Mouse (Mus musculus): ENCODE measurements around the gene Hnrnpk. TPM values are rescaled to one million over a fixed set of nuclear protein-coding genes. Genes with fewer than 3 reads are reported as not detected.
"Not testable (repeated sequence)": the region's sequence is repeated elsewhere in the genome, so short reads cannot be mapped to it uniquely, and the experiment has no call there.

Gene Hnrnpk
- 100 to 1,000 TPM; 255 to 260 TPM for total RNA-seq (2021)
- long read RNA-seq, experiment 1, partial matches to known transcripts = 5 of 200 reads
- long read RNA-seq, experiment 1, other reads (novel, unspliced or antisense) = 195 of 200 reads
- long read RNA-seq, experiment 2, partial matches to known transcripts = 7 of 238 reads
- long read RNA-seq, experiment 2, other reads (novel, unspliced or antisense) = 231 of 238 reads

DNA sequence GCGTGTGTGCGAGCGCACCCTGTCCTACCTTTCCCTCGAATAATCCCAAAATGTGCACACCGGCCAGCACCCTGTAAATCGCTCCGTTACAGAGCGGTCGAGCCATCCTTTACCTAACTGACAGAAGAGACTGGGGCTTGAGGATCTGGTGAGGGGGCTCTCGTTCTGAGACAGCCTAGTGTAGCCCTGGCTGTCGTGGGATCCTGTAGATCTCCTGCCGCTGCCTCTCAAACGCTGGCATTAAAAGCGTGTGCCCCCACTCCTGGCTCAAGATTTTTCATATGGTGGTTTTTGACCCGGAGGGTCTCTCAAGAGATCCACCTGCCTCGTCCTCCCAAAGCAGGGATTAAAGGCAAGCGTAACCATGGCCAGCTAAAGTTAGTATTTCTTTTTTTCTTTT, at the start of gene Hnrnpk:
Gene Hnrnpk (minus strand): TSS at position 101 of the 400 bp plus-strand sequence.
- DNase-seq (ENCODE audit: low spot score) = not testable (repeated sequence)

GRCm38 (mm10) chr13:58452246-58452645, 49.1 kb upstream of the Hnrnpk start:
- DNase-seq (ENCODE audit: low spot score) = no peak

- no peak for DNase-seq (ENCODE audit: low spot score)
These were observed 47.5 kb upstream of the Hnrnpk start for GRCm38 (mm10) chr13:58450459-58451182.

DNA sequence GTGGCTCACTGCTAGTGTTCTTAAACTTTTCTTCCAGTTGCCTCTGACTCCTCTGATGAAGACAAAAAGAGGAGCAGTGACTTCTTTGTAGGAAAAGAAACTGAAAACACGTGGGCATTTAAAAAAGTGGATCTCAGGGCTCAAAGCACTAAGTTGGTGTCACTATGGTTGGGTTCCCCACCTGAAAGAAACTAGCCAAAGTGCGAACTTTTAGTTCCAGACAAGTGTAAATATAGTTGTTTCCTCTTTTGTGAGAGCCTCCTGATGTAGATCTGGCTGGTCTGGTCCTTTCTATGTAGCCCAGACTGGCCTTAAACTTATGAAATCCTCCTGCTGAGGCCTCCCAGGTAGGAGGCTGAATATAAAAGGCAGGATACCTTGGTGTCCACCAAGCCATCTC, 43.4 kb upstream of the Hnrnpk start:
- DNase-seq (ENCODE audit: low spot score) = no peak

- peak; percentile 11 for DNase-seq (ENCODE audit: low spot score)
These were observed 40.6 kb upstream of the Hnrnpk start for GRCm38 (mm10) chr13:58443787-58444186.

GRCm38 (mm10) chr13:58443326-58443725, 40.2 kb upstream of the Hnrnpk start:
- no peak for DNase-seq (ENCODE audit: low spot score)

- no peak for DNase-seq (ENCODE audit: low spot score)
These were observed 36.6 kb upstream of the Hnrnpk start for GRCm38 (mm10) chr13:58439716-58440115.

DNA sequence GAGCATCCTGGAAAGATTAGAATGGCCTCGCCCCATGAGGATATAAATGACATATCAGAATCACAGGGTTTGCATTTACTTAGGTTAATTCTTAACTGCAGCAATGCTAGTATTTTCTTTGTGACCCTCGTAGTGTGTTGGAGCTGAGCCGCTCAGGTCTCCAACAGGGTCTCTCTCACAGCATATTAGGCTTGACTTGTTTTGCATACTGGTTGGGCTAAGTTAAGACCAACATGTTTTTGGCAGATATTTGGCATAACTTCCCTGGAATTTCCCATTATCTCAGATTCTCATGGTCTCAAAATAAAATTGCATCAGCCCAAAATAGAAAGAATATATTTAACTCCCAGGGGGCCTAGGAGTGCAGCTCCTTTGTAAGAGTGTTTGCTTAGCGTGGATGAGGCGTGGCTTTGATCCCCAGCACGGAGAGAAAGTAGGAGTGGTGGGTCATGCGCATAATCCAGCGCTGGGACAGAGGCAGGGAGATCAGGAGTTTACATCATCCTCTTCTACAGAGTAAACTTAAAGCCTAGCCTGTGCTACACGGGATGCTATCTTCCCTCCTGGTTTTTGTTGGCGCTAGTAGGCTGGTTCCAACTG, 20.0 kb upstream of the Hnrnpk start:
- no peak for DNase-seq (ENCODE audit: low spot score)

DNA sequence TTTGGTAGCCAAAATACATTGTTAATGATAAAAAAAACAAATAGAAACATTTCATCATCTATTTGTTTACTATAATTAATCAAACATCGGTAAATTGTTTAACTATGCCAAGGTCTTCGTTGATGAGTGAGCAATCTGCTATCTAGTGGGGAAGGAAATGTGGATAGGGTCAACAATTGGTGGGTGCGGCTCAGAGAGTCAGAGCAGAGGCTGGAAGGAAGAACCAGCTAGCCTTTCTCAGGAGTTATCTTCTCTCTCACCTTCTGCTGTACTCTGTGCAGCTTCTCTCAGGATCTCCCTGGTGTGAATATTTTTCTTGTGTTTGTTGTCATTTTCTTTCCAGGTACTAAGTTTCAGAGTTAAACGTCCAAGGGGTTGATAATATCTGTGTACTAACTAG, 19.1 kb upstream of the Hnrnpk start:
- no peak for DNase-seq (ENCODE audit: low spot score)

DNA sequence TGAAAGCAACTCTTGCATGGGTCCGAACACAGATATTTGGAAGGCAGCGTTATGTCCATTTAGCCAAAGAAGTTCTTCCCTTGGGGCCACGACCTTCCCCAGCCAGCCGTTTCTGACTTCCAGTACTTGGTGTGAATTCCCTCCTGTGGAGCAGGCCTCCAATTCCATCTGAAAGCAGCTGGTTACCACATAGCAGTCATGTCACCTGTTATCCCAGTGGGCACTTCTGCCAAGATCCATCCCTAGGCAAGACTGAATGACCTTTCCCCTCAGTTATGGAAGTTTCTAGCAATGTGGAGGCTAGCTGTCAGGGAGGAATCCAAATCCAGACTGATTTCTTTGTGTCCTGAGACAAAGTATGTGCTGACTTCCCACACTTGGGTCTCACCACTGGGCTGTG, 17.9 kb upstream of the Hnrnpk start:
- no peak for DNase-seq (ENCODE audit: low spot score)

DNA sequence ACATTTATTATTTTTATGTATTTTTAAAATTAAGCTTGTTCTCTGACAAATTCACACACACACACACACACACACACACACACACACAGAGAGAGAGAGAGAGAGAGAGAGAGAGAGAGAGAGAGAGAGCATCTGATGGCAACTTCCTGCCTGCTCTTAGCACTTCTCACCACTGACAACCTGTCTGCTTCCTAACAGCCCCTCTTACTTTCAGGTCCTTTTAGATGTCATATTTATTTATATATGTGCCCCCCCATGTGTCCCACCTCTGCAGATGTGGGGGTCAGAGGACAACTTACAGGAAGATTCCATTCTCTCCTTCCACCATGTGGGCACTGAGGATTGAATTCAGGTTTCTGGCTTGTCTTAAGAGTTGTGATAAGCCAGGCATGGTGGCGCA, 16.1 kb upstream of the Hnrnpk start:
- DNase-seq (ENCODE audit: low spot score) = no peak

- DNase-seq (ENCODE audit: low spot score) = no peak
These were observed 15.5 kb upstream of the Hnrnpk start for GRCm38 (mm10) chr13:58418656-58419055.

GRCm38 (mm10) chr13:58415838-58416237, 12.7 kb upstream of the Hnrnpk start:
- DNase-seq (ENCODE audit: low spot score) = peak; percentile 37

- DNase-seq (ENCODE audit: low spot score) = peak; percentile 33
These were observed 12.2 kb upstream of the Hnrnpk start for GRCm38 (mm10) chr13:58415374-58415773.

- DNase-seq (ENCODE audit: low spot score) = no peak
These were observed 7.9 kb upstream of the Hnrnpk start for GRCm38 (mm10) chr13:58411073-58411472.

DNA sequence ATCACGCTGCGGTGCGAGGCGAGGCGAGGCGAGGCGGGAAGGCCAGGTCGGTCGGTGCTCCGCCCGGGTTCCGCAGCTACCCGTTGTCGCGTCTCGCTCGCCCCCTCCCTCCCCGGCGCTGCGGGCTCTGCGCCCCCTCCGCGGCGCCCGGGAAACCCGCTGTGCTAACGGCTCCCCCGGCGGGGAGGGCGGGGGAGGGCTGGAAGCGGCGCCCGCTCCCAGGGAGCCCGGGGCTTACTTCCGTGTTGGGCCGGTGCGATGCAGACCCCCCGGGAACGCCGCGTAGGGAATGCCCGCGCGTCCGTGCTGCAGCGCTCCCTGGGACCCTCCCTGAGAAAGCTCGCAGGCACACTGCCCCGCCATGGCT, 416 bp downstream of the Hnrnpk start:
- DNase-seq (ENCODE audit: low spot score) = no peak

DNA sequence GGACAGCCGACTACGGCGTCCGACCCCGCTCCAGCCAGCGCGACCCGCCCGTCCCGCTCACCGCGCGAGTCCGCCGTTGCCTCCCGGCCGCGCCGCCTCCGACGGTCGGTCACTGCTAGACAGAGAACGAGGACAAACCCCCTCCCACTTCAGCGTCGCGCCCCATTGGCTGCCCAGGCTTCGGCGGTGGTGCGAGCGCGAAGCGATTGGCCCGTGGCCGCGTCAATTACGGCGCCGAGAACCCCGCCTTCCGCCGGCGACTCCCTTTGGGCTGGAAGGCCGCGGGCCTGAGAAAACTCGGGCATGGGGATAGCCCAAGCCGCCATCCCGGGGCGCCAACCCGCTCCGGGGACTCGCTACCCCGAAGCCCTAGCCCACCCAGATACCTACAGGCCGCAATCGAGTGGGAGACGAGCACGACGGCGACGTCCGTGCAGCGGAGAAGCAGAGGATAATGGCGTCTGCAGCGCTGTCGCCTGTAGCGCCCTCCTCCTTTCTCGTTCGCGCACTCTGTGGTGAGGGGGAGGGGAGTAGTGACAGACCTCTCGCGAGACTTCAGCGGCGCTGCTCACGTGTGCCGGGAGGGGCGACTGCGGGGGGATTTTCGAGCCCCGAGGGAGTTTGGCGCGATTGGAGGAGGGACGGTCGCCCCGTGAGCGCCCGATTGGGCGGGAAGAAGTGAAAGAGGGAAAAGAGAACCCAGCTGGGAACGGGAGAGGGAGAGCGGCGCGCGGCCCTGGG, 970 bp downstream of the Hnrnpk start, which contains the start of gene Rmi1:
Gene Rmi1 (plus strand): TSS at position 246 of the 741 bp plus-strand sequence.
- peak; percentile 98 for DNase-seq (ENCODE audit: low spot score)

GRCm38 (mm10) chr13:58401135-58402002, 1.8 kb downstream of the Hnrnpk start:
- peak; percentile 51 for DNase-seq (ENCODE audit: low spot score)

DNA sequence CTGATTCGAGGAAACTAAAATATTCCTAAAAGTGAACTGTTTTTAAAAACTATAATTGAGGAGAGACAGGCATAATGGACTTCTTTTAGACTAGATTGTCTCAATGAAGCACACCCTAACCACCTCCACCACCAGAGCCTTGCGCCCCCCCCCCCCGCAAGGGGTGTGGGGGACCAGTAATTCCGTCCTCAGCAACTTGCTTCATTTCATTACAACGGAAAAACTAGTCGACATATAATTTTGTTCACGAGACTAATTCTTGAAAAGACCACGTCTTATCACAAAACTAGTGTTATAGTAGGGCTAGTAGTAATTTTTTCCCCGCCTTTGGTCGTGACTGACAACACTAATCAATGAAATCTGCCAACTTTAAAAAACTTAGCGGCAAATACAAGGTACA, 2.6 kb downstream of the Hnrnpk start:
- no peak for DNase-seq (ENCODE audit: low spot score)

GRCm38 (mm10) chr13:58397651-58398050, 5.5 kb downstream of the Hnrnpk start:
- DNase-seq (ENCODE audit: low spot score) = no peak

- not testable (repeated sequence) for DNase-seq (ENCODE audit: low spot score)
These were observed 8.8 kb downstream of the Hnrnpk start for GRCm38 (mm10) chr13:58394392-58394791.

Measured in gastrocnemius, adult 18-20 months (tissue).